Mouse (Mus musculus): ENCODE data around the gene Dop1b. TPM values are rescaled to one million over a fixed set of nuclear protein-coding genes. Genes with fewer than 3 reads are reported as not detected.

Dop1b gene
- total RNA-seq, 1 experiment from 2014 or later: 15.3 TPM

- no peak for ATAC-seq (replicated peaks; ENCODE audit: insufficient number of reproducible peaks, low FRiP score, low TSS enrichment, poor library complexity, severe bottlenecking)
Observed at GRCm38 (mm10) chr16:93709217-93709616, 2.5 kb upstream of the Dop1b start.

GRCm38 (mm10) chr16:93710924-93711323 is 780 bp upstream of the Dop1b start:
- ATAC-seq (replicated peaks; ENCODE audit: insufficient number of reproducible peaks, low FRiP score, low TSS enrichment, poor library complexity, severe bottlenecking): peak; percentile 62

- no peak for ATAC-seq (replicated peaks; ENCODE audit: insufficient number of reproducible peaks, low FRiP score, low TSS enrichment, poor library complexity, severe bottlenecking)
Observed at GRCm38 (mm10) chr16:93712189-93712885, 633 bp downstream of the Dop1b start.

GRCm38 (mm10) chr16:93712966-93713365 is 1.3 kb downstream of the Dop1b start:
- no peak for ATAC-seq (replicated peaks; ENCODE audit: insufficient number of reproducible peaks, low FRiP score, low TSS enrichment, poor library complexity, severe bottlenecking)

GRCm38 (mm10) chr16:93714426-93714825 is 2.7 kb downstream of the Dop1b start:
- ATAC-seq (replicated peaks; ENCODE audit: insufficient number of reproducible peaks, low FRiP score, low TSS enrichment, poor library complexity, severe bottlenecking): no peak

- no peak for ATAC-seq (replicated peaks; ENCODE audit: insufficient number of reproducible peaks, low FRiP score, low TSS enrichment, poor library complexity, severe bottlenecking)
Observed at GRCm38 (mm10) chr16:93715826-93716225, 4.1 kb downstream of the Dop1b start.

- no peak for ATAC-seq (replicated peaks; ENCODE audit: insufficient number of reproducible peaks, low FRiP score, low TSS enrichment, poor library complexity, severe bottlenecking)
Observed at GRCm38 (mm10) chr16:93717299-93717703, 5.6 kb downstream of the Dop1b start.

- 0 out of 2 replicates have a peak, but pooled peaks have one; percentile 34 for ATAC-seq (replicated peaks; ENCODE audit: insufficient number of reproducible peaks, low FRiP score, low TSS enrichment, poor library complexity, severe bottlenecking)
Observed at GRCm38 (mm10) chr16:93721771-93722170, 10.1 kb downstream of the Dop1b start.

- no peak for ATAC-seq (replicated peaks; ENCODE audit: insufficient number of reproducible peaks, low FRiP score, low TSS enrichment, poor library complexity, severe bottlenecking)
Observed at GRCm38 (mm10) chr16:93722476-93722875, 10.8 kb downstream of the Dop1b start.

GRCm38 (mm10) chr16:93725417-93726144 is 13.9 kb downstream of the Dop1b start:
- ATAC-seq (replicated peaks; ENCODE audit: insufficient number of reproducible peaks, low FRiP score, low TSS enrichment, poor library complexity, severe bottlenecking): no peak

- ATAC-seq (replicated peaks; ENCODE audit: insufficient number of reproducible peaks, low FRiP score, low TSS enrichment, poor library complexity, severe bottlenecking): no peak
Observed at GRCm38 (mm10) chr16:93726186-93726585, 14.5 kb downstream of the Dop1b start.

- no peak for ATAC-seq (replicated peaks; ENCODE audit: insufficient number of reproducible peaks, low FRiP score, low TSS enrichment, poor library complexity, severe bottlenecking)
Observed at GRCm38 (mm10) chr16:93728676-93729075, 17.0 kb downstream of the Dop1b start.

- ATAC-seq (replicated peaks; ENCODE audit: insufficient number of reproducible peaks, low FRiP score, low TSS enrichment, poor library complexity, severe bottlenecking): no peak
Observed at GRCm38 (mm10) chr16:93729801-93730721, 18.4 kb downstream of the Dop1b start.

- ATAC-seq (replicated peaks; ENCODE audit: insufficient number of reproducible peaks, low FRiP score, low TSS enrichment, poor library complexity, severe bottlenecking): no peak
Observed at GRCm38 (mm10) chr16:93731310-93731709, 19.6 kb downstream of the Dop1b start.

- no peak for ATAC-seq (replicated peaks; ENCODE audit: insufficient number of reproducible peaks, low FRiP score, low TSS enrichment, poor library complexity, severe bottlenecking)
Observed at GRCm38 (mm10) chr16:93732875-93733569, 21.3 kb downstream of the Dop1b start.

GRCm38 (mm10) chr16:93739251-93739650 is 27.5 kb downstream of the Dop1b start:
- ATAC-seq (replicated peaks; ENCODE audit: insufficient number of reproducible peaks, low FRiP score, low TSS enrichment, poor library complexity, severe bottlenecking): no peak

- no peak for ATAC-seq (replicated peaks; ENCODE audit: insufficient number of reproducible peaks, low FRiP score, low TSS enrichment, poor library complexity, severe bottlenecking)
Observed at GRCm38 (mm10) chr16:93742903-93743302, 31.2 kb downstream of the Dop1b start.

GRCm38 (mm10) chr16:93744049-93744490 is 32.4 kb downstream of the Dop1b start:
- ATAC-seq (replicated peaks; ENCODE audit: insufficient number of reproducible peaks, low FRiP score, low TSS enrichment, poor library complexity, severe bottlenecking): no peak
